Mouse (Mus musculus) skeletal muscle tissue, postnatal 0 days (tissue): ENCODE data around the gene Ifnlr1. TPM values are rescaled to one million over a fixed set of nuclear protein-coding genes. Genes with fewer than 3 reads are reported as not detected.

Source experiments
- polyA plus RNA-seq: library from polyadenylated mRNA; unstranded; fragments of >200 nt; fragmentation: Nextera tagmentation; extraction: Ambion mirVana; gene quantifications from 2 replicates; pipeline ENCODE4 v1.2.1, GENCODE M21; 2015

The Ifnlr1 gene
- polyA plus RNA-seq: 0.05 TPM in 1 of 2 replicates, not detected in the other

GRCm38 (mm10) chr4:135685906-135686567 is at the start of gene Ifnlr1:
Gene Ifnlr1 (plus strand): TSS chr4:135686287.

GRCm38 (mm10) chr4:135727817-135728216 is 41.7 kb downstream of the Ifnlr1 start, which contains the start of gene Il22ra1:
Gene Il22ra1 (plus strand): TSS chr4:135728172.

Other genes starting within 250 kb of the Ifnlr1 start
- gene Stpg1, start 191.5 kb upstream of the Ifnlr1 start, polyA plus RNA-seq: 0.06 and 0.12 TPM in 2 replicates
- 1.5 and 2.6 TPM in 2 replicates for gene Nipal3, start 191.2 kb upstream of the Ifnlr1 start, polyA plus RNA-seq
- gene Grhl3, start 112.7 kb upstream of the Ifnlr1 start, polyA plus RNA-seq: 0.83 TPM in 1 of 2 replicates, not detected in the other
- gene Il22ra1, start 41.9 kb downstream of the Ifnlr1 start, polyA plus RNA-seq: 0.05 TPM in 1 of 2 replicates, not detected in the other
- 17.1 and 18.2 TPM in 2 replicates for gene Myom3, start 73.4 kb downstream of the Ifnlr1 start, polyA plus RNA-seq
- gene Srsf10, start 169.5 kb downstream of the Ifnlr1 start, polyA plus RNA-seq: 73.3 and 74.2 TPM in 2 replicates
- gene Pnrc2, start 187.6 kb downstream of the Ifnlr1 start, polyA plus RNA-seq: 96.7 and 102 TPM in 2 replicates
- 0.46 and 0.57 TPM in 2 replicates for gene Cnr2, start 209.1 kb downstream of the Ifnlr1 start, polyA plus RNA-seq
- 38.2 and 40.3 TPM in 2 replicates for gene Fuca1, start 234.4 kb downstream of the Ifnlr1 start, polyA plus RNA-seq